Mouse (Mus musculus) spleen, postnatal 4 days (tissue): ENCODE results near the gene Mamstr.

Experiments used
- DNase-seq, 2 experiments: peaks; one replicate each; pipeline ENCODE4 v3.0.0; 2022; ENCODE audit warnings: low spot score in 2 of 2

The Mamstr gene

GRCm38 (mm10) chr7:45639561-45640027, at the start of gene Mamstr:
Gene Mamstr, plus strand, starts transcription at chr7:45639977.
- no peak for DNase-seq

GRCm38 (mm10) chr7:45590874-45591273, 48.9 kb upstream of the Mamstr start:
- no peak for DNase-seq

GRCm38 (mm10) chr7:45591880-45592279, 47.9 kb upstream of the Mamstr start:
- DNase-seq = no peak

GRCm38 (mm10) chr7:45593118-45593815, 46.5 kb upstream of the Mamstr start:
- DNase-seq = peak; percentile 69 to 89

GRCm38 (mm10) chr7:45595176-45595575, 44.6 kb upstream of the Mamstr start:
- no peak for DNase-seq

GRCm38 (mm10) chr7:45596107-45596506, 43.7 kb upstream of the Mamstr start:
- no peak for DNase-seq

- no peak for DNase-seq
These were observed 42.8 kb upstream of the Mamstr start for GRCm38 (mm10) chr7:45597013-45597412.

- no peak for DNase-seq
These were observed 42.2 kb upstream of the Mamstr start for GRCm38 (mm10) chr7:45597527-45597926.

GRCm38 (mm10) chr7:45598960-45599879, 40.6 kb upstream of the Mamstr start:
- DNase-seq = no peak

GRCm38 (mm10) chr7:45605704-45606289, 34.0 kb upstream of the Mamstr start:
- DNase-seq = no peak

- DNase-seq = no peak
These were observed 30.3 kb upstream of the Mamstr start for GRCm38 (mm10) chr7:45609511-45609910.

- DNase-seq = no peak
These were observed 23.5 kb upstream of the Mamstr start for GRCm38 (mm10) chr7:45616277-45616676.

GRCm38 (mm10) chr7:45617042-45617695, 22.6 kb upstream of the Mamstr start, which contains the start of gene Fut1:
Gene Fut1, plus strand, starts transcription at chr7:45617289.
- no peak for DNase-seq

GRCm38 (mm10) chr7:45618316-45618715, 21.5 kb upstream of the Mamstr start:
- no peak for DNase-seq

GRCm38 (mm10) chr7:45619592-45619991, 20.2 kb upstream of the Mamstr start:
- no peak for DNase-seq

GRCm38 (mm10) chr7:45621443-45621842, 18.3 kb upstream of the Mamstr start, which contains the start of gene Izumo1:
Gene Izumo1, plus strand, starts transcription at chr7:45621811.
- DNase-seq = peak in 1 of 2 experiments; percentile 37

- DNase-seq = no peak
These were observed 16.3 kb upstream of the Mamstr start for GRCm38 (mm10) chr7:45623507-45623906.

- no peak for DNase-seq
These were observed 15.1 kb upstream of the Mamstr start for GRCm38 (mm10) chr7:45624718-45625117.

GRCm38 (mm10) chr7:45625481-45625880, 14.3 kb upstream of the Mamstr start:
- DNase-seq = no peak

- DNase-seq = no peak
These were observed 13.2 kb upstream of the Mamstr start for GRCm38 (mm10) chr7:45626571-45627076.

GRCm38 (mm10) chr7:45627261-45627660, 12.5 kb upstream of the Mamstr start, which contains the start of gene Rasip1:
Gene Rasip1, plus strand, starts transcription at chr7:45627488.
- no peak for DNase-seq
